Mouse (Mus musculus) inflammation-experienced regulatory T-cells, adult 6 months (primary cell): ENCODE data around the gene C5ar2. TPM values are rescaled to one million over a fixed set of nuclear protein-coding genes. Genes with fewer than 3 reads are reported as not detected.
A peak's percentile ranks its signal among the peaks of the same experiment; 100 is the strongest.
"Not testable (repeated sequence)": the region's sequence is repeated elsewhere in the genome, so short reads cannot be mapped to it uniquely, and the experiment has no call there.

Source experiments
- ATAC-seq: one replicate; pipeline ENCODE4 v1.8.0; 2017
- polyA plus RNA-seq, 3 experiments: library from polyadenylated mRNA; unstranded; fragments of 100-300 nt; shearing (Covaris generic); gene quantifications; one replicate each; pipeline ENCODE4 v1.2.1; 2017

C5ar2 gene
- polyA plus RNA-seq, 3 experiments from 2014 or later: 0.23 TPM; not detected in 2

DNA sequence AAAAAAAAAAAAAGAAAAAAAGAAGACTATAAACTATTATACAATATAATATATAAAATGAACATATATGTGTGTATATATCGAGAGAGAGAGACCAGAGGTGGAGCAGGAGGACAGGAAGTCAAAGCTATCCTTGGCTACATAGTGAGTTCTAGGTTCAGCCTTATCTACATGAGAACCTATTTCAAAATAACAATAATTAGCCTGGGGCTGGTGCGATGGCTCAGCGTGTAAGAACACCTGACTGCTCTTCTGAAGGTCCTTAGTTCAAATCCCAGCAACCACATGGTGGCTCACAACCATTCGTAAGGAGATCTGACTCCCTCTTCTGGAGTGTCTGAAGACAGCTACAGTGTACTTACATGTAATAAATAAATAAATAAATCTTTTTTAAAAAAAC, 12.0 kb upstream of the C5ar2 start:
- not testable (repeated sequence) for ATAC-seq

DNA sequence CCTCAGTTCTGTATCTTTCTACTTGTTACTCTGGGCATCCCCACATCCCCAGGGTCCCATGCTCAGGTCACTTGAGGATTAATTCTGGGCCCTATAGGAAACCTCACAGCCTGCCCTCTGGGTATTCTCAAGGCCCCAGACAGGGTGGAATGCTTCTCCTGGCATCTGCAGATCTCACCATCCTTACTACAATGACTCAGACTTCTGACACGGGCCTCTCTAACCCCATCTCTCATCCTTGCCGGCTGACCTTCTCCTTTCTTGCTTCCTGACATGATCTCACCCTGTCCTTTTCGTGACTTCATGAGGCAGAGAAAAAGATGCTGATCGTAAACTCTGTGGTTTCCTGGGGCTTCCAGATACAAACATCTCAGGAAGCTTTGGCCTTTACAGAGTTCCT, 10.2 kb upstream of the C5ar2 start:
- no peak for ATAC-seq

DNA sequence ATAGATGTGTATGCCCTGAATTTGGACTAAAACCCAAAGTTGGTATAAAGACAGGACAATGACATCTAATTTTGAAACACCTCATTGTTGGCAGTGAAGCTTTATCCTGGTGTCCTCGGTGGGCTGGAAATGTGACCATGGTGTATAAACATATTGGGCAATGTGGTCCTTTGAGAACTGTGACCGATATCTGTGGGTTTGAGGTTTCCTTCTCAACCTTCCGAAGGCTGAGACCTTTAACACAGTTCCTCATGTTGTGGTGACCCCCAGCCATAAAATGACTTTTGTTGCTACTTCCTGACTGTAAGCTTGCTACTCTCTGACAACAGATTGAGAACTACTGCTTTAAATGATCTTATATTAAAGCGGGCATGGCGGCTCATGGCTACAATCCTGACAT, 6.7 kb upstream of the C5ar2 start:
- ATAC-seq: no peak

DNA sequence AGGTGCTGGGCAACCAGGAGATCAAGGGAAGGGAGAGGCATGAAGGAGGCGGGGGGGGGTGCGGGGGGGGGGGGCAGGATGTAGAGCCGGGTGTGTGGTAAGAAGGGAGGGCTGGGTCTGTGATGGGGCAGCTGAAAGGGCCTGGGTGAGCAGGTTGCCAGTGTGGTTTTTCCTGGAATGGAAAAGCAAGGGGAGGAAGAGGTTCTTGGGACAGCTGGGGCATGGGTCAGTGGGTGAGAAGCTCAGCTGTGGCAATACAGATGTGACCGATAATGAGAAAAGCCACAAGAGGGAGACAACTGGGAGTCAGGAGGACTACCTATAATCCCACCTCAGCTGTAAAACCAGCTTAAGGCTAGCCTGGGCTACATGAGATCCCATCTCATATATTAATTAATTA, 2.0 kb upstream of the C5ar2 start:
- ATAC-seq: peak; percentile 46

DNA sequence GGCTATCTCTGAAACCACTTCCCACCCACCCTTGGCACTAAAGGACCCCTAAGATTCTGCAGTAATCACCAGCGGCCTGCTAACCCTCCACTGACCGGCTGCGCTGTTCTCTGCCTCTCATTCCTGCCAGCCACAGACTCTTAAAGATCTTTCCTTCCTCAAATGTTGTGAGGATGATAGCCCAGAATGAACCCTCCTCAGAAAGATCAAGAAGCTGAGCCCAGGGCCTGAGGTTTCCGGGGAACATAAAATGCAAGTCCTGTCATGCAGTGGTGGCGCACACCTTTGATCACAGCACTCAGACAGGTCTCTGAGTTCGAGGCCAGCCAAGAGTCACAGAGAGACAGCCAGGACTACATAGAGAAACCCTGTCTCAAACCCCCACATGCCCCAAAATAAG, 1.8 kb downstream of the C5ar2 start:
- no peak for ATAC-seq

DNA sequence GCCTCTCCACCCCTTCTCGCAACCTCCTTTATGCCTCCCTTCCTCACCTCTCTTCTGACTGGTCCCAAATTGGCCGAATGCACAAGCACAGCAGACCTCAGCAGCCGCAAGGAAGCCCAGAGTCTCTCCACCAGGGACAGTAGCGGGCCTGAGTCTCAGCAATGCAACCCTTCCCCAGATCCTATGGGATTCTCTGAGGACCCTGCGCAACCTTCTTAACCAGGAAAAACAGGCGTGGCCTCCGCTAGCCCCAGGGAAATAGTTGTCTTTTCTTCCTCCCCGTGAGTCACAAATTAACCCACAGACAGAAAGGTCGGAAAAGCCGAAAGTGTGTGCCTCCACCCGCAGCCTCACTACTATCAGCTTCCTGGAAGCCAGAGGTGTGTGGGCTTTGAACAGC, 2.2 kb downstream of the C5ar2 start:
- no peak for ATAC-seq

DNA sequence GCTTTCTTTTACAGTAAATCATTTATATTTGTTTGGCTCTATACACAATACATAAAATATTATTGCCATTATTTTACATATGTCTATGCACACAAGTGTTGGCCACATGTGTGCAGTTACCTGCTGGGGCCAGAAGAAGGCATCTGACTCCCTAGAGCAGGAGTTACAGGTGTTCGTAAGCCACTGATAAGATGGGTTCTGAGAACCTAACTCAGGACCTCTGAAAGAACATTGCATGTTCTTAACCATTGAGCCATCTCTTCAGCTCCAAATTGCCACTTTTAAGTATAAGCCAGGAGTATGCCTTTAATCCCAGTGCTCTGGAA, 3.0 kb downstream of the C5ar2 start:
- no peak for ATAC-seq

DNA sequence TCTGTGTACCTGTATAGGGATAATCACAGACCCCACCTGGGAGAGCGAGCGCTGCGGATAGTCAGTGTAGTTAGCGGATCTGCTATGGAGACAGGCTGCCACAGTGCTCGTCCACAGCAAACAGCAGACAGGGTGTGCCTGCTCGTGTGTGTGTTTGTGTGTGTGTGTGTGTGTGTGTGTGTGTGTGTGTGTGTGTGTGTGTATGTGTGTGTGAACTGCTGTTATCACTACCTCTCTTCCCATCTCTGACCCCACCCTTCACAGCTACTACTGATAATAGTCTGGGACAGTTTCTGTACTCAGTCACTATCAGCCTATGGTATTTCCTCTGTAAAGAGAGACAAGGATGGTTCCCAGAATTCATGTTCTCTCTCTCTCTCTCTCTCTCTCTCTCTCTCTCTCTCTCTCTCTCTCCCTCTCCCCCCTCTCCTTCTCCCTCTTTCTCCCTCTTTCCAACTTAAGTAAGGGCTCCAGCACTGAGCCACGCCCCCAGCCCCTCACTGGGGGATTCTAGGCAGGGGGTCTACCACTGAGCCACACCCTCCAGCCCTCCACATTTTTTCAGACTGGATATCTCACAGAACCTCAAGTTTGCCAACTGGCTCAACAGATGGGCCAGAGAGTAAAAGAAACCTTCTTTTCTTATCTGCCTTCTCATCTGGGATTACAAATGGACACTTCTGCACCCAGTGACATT, 3.5 kb downstream of the C5ar2 start:
- ATAC-seq: no peak

DNA sequence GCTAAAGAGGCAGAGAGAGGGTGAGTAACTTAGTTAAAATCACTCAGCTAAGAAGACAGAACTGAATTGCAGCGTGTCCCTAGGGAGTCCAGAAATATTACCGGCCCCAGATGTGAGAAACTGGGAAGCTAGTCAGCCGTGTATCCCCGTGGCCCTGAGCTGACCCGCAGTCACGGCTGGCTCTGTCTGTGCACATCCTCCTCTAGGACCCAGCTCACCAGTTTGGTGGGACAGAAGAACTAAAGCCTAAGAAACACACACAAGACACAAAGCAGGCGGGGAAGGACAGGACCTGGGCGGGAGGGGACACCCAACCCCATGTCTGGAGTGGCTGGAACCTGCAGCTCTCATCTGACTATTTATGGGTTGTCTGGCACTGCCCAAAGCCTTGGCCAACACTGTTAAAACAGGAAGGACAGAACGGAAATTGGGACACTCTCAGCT, 4.4 kb downstream of the C5ar2 start:
- ATAC-seq: no peak

DNA sequence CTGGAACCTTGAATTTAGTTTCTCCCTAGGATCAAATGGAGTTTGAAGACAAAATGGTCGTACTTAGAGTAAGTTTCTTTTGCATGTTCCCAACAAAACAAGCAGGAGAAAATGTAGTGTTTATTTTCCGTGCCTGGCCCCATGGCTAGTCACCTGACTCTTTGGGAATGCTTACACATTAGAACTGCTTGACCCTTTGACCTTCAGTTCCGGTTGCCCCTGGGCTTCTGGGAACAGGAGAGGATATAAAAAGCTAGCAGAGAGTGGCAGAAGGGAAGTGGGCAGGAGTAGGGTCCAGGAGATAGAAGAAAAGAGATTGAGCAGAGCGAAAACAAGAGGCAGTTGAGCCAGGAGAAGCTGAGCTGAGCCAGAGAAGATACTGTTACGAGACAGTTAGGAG, 14.1 kb downstream of the C5ar2 start:
- ATAC-seq: no peak

DNA sequence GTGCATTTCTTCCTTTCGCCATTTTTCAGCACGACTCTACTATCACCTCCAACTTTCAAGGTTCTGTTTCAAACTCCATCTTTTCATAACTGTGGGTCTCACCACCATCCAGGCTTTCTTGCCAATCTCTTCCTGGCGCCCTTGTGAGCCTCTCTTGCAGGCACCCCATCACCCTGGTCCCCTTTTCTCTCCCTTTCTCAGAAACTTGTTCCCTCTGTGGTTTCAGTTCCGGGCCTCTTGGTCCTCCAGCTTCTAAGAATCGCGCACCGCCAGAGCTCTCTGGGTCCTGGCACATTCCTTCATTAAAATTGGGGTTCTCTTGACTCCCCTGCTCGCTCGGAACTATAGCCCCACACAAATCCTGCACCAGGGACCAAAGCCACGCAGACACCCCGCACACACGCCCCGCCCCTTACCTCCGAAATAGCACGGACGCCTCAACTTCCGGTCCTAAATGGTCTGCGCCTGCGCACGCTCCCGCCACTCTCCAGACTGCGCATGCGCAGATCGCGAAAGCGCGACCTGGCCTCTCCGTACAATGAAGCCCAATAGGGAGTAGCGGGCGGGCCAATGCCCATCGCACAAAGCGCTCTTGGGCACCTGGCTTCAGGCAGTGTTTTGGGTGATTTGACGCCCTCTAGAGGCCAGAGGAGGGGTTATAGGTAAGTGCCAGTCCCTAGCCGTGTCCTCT, 22.2 kb downstream of the C5ar2 start, which contains the start of gene Dhx34:
Gene Dhx34, minus strand, starts transcription at position 456 of the 691 bp plus-strand sequence.
- peak; percentile 94 for ATAC-seq

DNA sequence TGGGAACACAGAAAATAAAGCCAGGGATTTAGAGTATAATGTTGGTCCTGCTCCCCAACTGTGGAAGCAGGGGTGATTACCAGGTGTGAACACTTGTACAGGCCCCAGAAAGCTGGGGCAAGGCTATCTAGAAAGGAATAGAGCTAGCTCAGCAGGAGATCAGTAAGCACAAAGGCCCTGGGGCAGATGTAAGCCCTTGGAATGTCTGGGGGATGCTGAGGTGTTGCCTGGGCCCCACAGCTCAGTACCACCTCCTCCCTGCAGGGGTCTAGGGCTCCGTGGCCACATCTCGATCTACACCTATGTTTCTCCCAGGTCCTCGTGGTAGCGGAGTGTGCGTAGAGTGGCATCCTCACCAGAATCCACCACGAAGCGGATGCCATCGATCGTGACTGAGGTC, 30.0 kb downstream of the C5ar2 start:
- ATAC-seq: no peak

DNA sequence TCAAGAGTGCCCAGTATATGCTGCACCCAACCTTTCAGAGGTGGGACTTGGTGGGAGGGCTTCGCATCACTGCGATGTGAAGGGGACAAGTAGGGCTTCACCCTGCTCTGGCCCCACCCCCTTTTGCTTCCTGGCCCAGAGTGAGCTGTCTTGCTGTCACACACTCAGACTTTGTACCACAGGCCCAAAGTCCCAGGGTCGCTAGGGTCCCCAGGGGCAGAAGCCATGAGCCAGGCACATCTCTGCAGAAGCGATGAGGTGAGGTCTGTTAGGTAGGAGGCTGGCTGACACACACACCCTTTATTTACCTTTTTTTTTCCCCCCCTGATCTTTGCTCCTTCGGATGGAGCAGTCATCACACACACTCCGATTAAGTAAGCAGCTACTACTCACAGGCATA, 30.8 kb downstream of the C5ar2 start:
- no peak for ATAC-seq

DNA sequence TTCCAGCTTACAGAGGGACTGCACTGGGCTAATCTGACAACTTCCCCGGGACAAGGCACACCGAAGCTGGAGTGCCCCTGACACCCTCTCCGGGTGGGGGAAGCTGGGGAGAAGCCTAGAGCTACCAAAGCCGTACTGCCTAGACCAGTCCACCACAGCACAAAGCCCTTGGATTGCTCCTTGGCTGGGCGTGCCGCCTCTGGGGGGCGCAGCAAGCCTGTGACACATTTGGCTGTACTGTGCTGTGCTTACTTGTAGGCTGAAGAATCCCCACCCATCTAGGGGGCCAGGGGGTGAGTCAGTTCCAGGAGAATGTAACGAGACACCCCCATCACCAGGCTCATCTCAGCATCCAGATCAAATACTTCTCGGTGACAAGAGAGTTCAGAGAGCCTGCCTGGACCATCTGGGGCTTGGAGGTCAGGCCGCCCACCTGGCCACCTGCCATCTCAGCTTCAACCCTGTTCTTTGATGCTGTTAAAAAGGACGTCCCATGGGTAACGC, 33.0 kb downstream of the C5ar2 start:
- no peak for ATAC-seq

DNA sequence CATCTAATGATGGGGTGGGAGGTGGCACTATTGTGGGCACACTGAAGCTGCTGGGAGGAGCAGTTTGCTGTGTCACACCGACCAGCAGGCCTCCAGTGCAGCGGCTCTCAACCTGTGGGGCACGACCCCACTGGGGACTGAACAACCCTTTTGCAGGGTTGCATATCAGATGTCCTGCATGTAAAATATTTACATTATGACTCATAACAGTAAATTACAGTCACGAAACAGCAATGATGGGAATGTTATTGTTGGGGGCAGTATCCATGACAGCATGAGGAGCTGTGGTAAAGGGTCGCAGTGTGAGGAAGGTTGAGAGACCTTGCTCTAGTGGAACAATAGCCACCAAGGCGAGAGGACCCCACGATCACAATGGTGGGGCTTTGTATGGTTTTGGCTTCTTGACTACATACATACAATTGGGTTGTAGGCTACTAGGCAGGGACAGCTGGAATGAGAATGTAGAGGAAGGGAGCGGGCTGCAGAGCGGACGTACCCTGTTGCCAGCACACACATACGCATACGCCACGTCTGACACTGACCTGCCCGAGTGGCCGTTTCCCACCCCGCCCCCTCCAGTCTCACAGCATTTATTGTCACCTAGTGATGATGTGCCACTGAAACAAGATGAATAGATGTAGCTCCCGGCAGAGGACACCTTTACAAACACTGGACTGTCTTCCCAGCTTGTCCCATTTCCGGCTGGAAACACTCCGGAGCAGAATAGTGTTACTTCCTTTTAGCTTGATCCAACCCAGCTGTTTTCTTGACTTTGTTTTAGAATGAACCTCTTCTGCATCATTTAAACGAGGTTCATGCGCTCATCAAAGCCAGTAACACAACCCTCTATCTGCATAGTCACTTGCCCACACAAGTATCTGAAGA, 34.9 kb downstream of the C5ar2 start:
- no peak for ATAC-seq

DNA sequence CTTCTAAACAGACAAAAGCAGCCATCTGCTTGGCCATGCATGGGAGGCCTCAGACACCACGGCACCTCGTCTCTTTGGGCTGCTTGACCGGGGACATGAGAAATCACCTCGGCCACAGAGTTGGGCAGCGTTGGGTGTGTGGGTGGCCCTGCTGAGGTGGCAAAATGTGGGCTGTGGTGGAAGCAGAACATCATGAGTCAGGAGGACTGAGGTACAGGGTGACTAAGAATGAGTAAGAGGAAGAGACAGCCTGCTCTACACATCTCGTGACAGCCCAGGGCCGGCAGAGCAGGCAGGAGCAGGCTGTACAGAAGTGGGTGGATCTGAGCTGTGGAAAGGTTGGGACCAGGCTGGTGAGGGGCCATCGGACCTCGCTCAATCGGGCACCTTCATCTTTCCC, 36.5 kb downstream of the C5ar2 start:
- ATAC-seq: peak; percentile 76

DNA sequence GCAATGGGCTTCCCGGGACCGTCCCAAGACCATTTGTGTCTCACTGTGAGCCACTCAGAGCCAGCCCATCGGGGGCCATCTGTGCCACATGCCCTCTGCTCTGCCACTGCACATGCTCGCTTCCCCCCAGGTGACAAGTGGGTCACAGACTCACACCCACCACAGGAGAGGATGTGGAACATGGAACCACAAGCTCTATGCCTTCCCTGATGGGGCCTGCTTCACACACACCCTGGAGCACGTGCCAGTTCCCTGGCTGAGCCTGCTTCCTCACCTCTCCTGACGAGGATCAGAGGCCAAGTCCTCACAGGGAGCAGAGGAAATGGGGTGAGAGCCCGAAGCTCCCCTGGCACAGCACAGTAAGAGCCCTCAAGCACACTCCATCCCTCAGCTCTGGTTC, 36.9 kb downstream of the C5ar2 start:
- peak; percentile 62 for ATAC-seq

DNA sequence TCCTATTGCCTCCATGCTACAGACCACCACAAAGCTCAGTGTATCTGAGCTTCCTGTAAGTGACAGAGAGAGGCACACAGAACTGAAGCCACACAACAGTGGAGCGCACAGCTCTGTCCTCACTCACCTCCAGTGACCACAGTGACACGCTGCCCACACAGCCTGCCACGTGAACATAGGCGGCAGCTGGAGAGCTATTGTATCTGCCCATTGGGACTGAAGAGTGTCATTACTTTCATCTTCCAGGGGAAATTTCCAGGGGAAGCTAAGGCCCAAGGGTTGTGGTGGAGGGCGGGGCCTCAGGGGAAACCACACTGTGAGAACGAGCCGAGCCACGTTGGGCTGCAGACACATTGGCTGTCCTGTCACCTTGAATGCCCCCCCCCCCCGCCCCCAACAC, 39.2 kb downstream of the C5ar2 start:
- ATAC-seq: no peak

DNA sequence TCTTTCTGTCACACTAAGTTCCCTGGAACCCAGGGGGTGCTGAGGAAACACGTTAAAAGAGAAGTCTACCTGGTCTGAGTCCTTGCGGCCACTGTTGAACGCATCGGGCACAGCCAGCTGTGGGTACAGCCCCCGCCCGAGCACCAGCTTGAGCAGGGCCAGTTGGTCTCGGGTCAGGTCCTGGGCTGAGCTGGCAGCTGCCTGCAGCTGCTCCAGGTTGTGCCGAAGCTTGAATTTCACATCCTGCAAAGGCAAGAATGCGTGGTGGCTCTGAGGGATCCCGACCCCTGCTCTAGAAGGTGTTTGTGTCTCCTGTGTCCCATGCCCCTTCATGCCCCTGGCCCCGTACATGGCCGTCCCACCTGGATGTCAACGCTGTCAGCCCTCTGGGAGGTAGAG, 40.5 kb downstream of the C5ar2 start:
- ATAC-seq: no peak

DNA sequence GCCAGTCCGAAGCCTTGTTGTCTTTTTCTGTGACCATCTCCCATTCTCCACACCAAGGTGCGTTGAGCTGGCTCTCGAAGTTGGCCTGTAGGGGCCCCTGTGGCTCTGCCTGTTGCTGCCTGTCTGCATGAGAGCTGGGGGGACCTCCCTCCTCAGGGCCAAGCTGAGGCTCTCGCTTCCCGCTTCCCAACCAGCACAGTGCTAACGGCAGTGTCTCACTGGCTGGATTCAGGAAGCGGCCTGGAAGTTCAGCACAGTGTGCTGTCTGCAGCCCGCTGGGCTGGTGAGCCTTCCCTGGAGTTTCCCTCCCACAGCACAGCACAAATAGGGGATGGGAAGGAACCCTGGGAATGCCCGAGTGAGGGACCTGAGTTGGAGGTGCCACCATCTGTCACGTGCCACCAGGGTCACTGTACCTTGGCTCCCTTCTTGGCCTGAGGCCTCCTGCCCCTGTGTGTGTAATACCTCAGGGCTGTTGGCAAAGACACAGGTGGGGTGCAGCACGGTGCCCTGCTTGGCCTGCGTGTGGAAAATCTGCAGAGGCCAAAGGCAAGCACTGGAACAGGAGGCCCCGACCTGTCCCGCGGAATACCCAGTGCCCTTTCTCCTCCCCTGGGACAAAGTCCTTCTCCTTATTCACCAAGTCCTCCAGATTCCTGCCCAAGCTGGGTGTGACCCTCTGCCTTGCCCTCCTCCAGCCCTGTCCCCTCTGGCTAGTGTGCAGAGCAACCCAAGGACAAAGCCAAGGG, 41.0 kb downstream of the C5ar2 start:
- ATAC-seq: no peak

DNA sequence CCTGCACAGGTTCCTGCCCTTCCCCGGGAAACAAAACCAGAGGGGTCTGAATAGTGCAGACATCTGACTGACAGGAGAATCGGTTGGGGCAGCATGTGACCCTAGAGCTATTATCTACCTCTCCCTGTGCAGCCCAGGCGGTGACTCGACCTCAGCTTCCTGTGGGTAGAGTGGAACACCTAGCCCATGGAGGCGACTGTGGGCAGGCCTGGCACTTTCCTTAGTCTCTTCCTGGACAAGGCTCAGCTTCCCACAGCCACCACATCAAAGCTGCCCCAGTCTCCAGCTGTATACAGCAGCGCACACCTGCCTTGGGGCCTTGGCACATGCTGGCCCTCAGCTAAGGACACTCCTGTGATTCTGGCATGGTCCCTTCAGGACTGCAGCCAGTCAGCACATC, 42.8 kb downstream of the C5ar2 start:
- peak; percentile 73 for ATAC-seq

DNA sequence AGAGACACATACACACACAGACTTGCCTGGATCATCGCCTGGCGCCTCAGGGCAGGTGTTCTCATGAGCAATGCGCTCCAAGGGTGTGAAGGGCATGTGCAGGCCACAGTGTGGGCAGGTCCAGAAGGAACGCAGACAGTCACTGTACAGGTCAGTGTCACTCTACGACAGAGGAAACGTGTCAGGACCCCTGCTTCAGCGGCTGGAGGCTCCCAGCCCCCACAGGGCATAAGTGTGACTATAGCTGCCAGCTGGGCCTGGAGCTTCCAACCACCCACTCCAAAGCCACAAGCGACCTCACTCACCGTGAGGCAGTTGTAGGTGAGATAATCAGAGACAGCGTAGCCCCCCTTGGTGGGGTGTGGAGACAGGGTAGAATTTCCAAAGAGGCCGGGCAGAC, 45.4 kb downstream of the C5ar2 start:
- no peak for ATAC-seq

DNA sequence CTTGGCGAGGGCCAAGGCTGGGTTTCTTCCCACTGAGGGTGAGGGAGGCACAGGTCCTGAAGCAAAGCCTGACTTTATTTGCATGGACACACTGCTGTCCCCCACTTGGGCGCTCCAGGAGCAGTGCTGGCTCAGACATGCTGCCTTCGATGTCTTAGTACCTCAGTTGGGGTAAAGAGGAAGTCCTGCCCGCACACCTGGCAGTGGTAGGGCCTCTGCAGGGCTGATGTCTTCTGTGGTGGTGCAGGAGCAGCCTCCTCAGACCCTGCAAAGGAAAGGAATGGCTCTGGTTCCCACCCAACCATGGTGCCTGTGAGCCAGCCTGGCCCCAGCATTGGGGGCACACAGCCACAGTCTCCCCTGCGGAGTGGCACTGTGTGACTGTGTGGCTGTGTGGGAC, 46.8 kb downstream of the C5ar2 start:
- no peak for ATAC-seq
